Mouse (Mus musculus) ES-Bruce4 (cell line): ENCODE measurements around the gene Cd34.

Source experiments
- CTCF ChIP-seq: IDR thresholded peaks from one replicate; pipeline ENCODE4 v1.8.1; 2011; ENCODE audit warnings: low read depth, low read length
- POLR2A ChIP-seq: IDR thresholded peaks from one replicate; pipeline ENCODE4 v1.8.1; 2011; ENCODE audit warnings: low read length; ENCODE audit not compliant: insufficient read depth

DNA sequence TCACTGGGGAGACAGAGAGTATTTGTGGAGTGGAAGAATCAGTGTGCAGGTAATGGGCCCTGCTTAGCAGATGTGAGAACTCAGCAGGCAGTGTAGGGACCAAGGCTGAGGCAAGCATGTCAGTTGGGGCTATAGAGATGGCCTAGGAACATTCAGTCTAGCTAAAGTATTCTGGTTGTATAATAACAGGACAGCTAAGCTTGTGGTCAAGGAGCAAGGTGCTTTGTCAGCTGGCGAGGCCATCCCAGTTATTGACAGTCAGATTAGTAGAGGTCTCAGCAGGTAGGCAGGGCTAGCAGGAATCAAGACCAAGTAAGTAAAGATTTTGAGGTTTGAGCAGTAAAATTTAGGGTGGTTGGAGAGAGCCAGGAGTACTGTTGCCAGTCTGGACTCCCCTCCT is 59.8 kb downstream of the Cd34 start:
- TF ChIP-seq POLR2A (no peak), CTCF (no peak)
